Mouse (Mus musculus): ENCODE data around the gene Fmnl2. TPM values are rescaled to one million over a fixed set of nuclear protein-coding genes. Genes with fewer than 3 reads are reported as not detected.

Fmnl2 gene
- total and polyA plus RNA-seq, 3 experiments: 1.2 to 6.3 (median 4.5) TPM

DNA sequence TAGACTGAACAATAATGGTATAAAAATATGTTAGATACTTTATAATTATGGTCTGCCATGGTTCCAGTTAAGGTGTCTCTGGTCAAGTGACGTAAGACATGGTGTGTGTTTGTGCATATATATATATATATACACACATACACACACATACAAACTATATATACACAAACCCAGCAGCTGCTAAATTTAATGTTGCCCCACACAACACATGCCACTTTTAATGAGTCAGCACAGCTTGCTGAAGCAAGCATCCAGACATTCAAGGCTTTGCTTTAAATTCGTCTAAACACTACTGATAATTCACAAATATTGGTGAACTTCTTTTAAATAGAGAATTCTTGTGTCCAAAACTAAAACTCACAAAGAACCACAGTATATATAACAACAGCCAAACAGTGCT lies 121.1 kb downstream of the Fmnl2 start:
- no peaks in the 10 kb centered on the region for H3K27me3 ChIP-seq (ENCODE audit: control insufficient read depth, insufficient read depth, low read length)
- H3K4me3 ChIP-seq: no peak overlapping the region
- peaks cover 5% of the 10 kb centered on the region for H3K4me1 ChIP-seq (ENCODE audit: control insufficient read depth, insufficient read depth, low read length)
- WGBS: 78% methylated on average over 2 of the region's 2 CpGs
- no peaks in the 10 kb centered on the region for H3K36me3 ChIP-seq (ENCODE audit: control insufficient read depth, insufficient read depth, low read length)
- H3K79me2 ChIP-seq (replicated peaks; ENCODE audit: control insufficient read depth, insufficient read depth, low read length): peaks cover 2% of the 10 kb centered on the region
- intact Hi-C loops (cut with DNase I): no loop called here
- TF ChIP-seq CTCF (IDR thresholded peaks at IDR 0.05): no peak
- TF ChIP-seq POLR2A (IDR thresholded peaks at IDR 0.05; ENCODE audit: insufficient read depth, low read depth, low read length): no peak
- no peak overlapping the region for H3K9ac ChIP-seq (ENCODE audit: low read depth, low read length)
- DNase-seq: no peak
- no peak overlapping the region for H3K27ac ChIP-seq

DNA sequence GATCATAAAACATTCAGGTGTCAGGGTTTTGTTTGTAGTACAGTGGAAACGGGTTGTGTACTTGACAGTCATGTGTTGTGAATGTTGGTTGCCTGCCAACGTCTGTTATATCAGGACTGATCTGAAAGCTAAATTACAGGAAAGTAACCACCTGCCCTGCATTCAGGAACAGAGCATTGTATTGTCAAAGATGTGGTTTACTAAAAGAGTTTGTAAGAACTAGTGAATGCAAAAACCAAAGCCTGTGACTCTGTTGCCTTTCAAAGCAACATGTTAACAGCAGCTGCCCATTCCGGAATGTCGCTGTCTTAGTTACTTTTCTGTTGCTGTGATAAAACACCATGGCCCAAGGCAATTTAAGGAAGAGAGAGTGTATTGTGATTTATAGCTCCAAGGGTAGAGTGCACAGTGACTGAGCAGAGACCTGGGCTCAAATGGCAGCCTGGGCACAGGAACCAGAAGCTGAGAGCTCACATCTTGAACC lies 121.7 kb downstream of the Fmnl2 start:
- Histone ChIP-seq H3K4me1 (ENCODE audit: control insufficient read depth, insufficient read depth, low read length) (peaks cover 5% of the 10 kb centered on the region), H3K79me2 (replicated peaks; ENCODE audit: control insufficient read depth, insufficient read depth, low read length) (peaks cover 2% of the 10 kb centered on the region), H3K36me3 (ENCODE audit: control insufficient read depth, insufficient read depth, low read length) (no peaks in the 10 kb centered on the region), H3K27ac (peak overlapping the region; percentile 26; the same call in 1 of the 2 replicates), H3K27me3 (ENCODE audit: control insufficient read depth, insufficient read depth, low read length) (no peaks in the 10 kb centered on the region), H3K4me3 (no peak overlapping the region), H3K9ac (ENCODE audit: low read depth, low read length) (no peak overlapping the region)
- TF ChIP-seq POLR2A (IDR thresholded peaks at IDR 0.05; ENCODE audit: insufficient read depth, low read depth, low read length): no peak
- TF ChIP-seq CTCF (IDR thresholded peaks at IDR 0.05): no peak
- no peak for TF ChIP-seq EP300 (IDR thresholded peaks at IDR 0.05; ENCODE audit: insufficient read depth, low read depth, low read length)
- WGBS: 38% methylated on average over 4 of the region's 4 CpGs
- intact Hi-C loops (cut with DNase I): no loop called here
- no peak for DNase-seq

DNA sequence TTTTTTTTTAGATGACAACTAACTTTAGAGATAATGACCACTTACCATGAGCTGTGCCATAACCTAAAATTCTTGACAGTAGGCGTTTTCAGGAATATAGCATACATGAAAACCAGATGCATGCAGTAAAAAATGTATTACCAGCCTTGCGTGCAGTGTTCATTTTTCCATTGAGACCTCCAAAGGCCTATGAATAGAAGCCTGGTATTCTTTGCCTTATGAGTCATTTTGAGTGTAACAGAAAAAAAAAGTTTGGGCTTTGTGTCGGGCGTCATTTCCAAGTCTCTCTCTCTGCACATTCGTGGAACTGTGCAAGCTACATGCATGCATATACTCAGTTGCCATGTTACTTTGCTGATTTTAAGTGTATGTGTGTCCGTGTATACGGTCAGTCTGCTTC lies 123.5 kb downstream of the Fmnl2 start:
- Histone ChIP-seq H3K79me2 (replicated peaks; ENCODE audit: control insufficient read depth, insufficient read depth, low read length) (no peaks in the 10 kb centered on the region), H3K9ac (ENCODE audit: low read depth, low read length) (no peak overlapping the region), H3K4me1 (ENCODE audit: control insufficient read depth, insufficient read depth, low read length) (peaks cover 14% of the 10 kb centered on the region), H3K27me3 (ENCODE audit: control insufficient read depth, insufficient read depth, low read length) (no peaks in the 10 kb centered on the region), H3K4me3 (no peak overlapping the region), H3K27ac (no peak overlapping the region; the same call in 1 of the 2 replicates), H3K36me3 (ENCODE audit: control insufficient read depth, insufficient read depth, low read length) (no peaks in the 10 kb centered on the region)
- no peak for DNase-seq
- 77% methylated on average over 7 of the region's 7 CpGs for WGBS
- TF ChIP-seq EP300 (IDR thresholded peaks at IDR 0.05; ENCODE audit: insufficient read depth, low read depth, low read length) (no peak), POLR2A (IDR thresholded peaks at IDR 0.05; ENCODE audit: insufficient read depth, low read depth, low read length) (no peak), CTCF (IDR thresholded peaks at IDR 0.05) (no peak)
- intact Hi-C loops (cut with DNase I): no loop called here

DNA sequence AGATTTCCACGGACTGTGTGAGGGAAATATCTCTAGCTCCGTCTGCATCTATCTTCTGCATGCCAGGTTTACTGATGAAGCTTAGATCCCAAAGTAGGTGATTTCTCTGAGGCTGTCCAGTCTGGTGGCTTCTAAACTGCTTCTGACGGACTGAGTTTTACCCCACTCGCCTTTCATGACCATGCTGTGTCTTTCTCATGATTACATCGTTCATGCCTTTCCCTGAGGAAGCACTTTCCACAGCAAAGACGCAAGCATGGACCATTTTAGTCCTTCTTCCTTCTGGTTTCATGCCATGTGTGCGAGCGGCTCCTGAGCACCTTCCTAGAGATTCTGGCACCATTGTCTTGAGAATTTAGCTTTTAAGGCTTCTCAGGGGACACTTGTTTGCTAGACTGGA lies 123.9 kb downstream of the Fmnl2 start:
- no peaks in the 10 kb centered on the region for H3K36me3 ChIP-seq (ENCODE audit: control insufficient read depth, insufficient read depth, low read length)
- H3K79me2 ChIP-seq (replicated peaks; ENCODE audit: control insufficient read depth, insufficient read depth, low read length): no peaks in the 10 kb centered on the region
- peaks cover 14% of the 10 kb centered on the region for H3K4me1 ChIP-seq (ENCODE audit: control insufficient read depth, insufficient read depth, low read length)
- H3K4me3 ChIP-seq: no peak overlapping the region
- no peak overlapping the region for H3K9ac ChIP-seq (ENCODE audit: low read depth, low read length)
- intact Hi-C loops (cut with DNase I): no loop called here
- TF ChIP-seq POLR2A (IDR thresholded peaks at IDR 0.05; ENCODE audit: insufficient read depth, low read depth, low read length) (no peak), CTCF (IDR thresholded peaks at IDR 0.05) (no peak), EP300 (IDR thresholded peaks at IDR 0.05; ENCODE audit: insufficient read depth, low read depth, low read length) (no peak)
- H3K27me3 ChIP-seq (ENCODE audit: control insufficient read depth, insufficient read depth, low read length): no peaks in the 10 kb centered on the region
- no peak for DNase-seq
- no peak overlapping the region for H3K27ac ChIP-seq
- 84% methylated on average over 8 of the region's 8 CpGs for WGBS

DNA sequence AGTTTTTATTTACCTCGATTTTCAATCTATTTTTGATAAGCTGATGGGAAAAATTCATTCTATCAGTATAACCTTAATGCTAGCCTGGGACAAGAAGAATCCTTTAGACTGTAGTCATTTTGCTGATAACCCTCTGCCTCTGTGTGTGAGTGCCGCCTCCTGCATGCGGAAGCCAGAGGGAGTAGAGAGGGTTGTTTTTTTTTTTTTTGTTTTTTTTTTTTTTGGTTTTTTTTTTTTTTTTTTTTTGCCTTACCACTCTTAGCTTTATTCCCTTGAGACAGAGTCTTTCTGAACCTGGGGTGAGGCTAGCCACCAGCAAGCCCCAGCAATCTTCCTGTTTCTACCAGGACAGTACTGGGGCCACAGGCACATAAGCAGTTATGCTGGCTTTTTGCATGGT lies 124.8 kb downstream of the Fmnl2 start:
- H3K79me2 ChIP-seq (replicated peaks; ENCODE audit: control insufficient read depth, insufficient read depth, low read length): no peaks in the 10 kb centered on the region
- H3K9ac ChIP-seq (ENCODE audit: low read depth, low read length): no peak overlapping the region
- intact Hi-C loops (cut with DNase I): no loop called here
- H3K27me3 ChIP-seq (ENCODE audit: control insufficient read depth, insufficient read depth, low read length): no peaks in the 10 kb centered on the region
- TF ChIP-seq POLR2A (IDR thresholded peaks at IDR 0.05; ENCODE audit: insufficient read depth, low read depth, low read length): no peak
- TF ChIP-seq CTCF (IDR thresholded peaks at IDR 0.05): no peak
- no peak for TF ChIP-seq EP300 (IDR thresholded peaks at IDR 0.05; ENCODE audit: insufficient read depth, low read depth, low read length)
- no peak overlapping the region for H3K4me3 ChIP-seq
- H3K4me1 ChIP-seq (ENCODE audit: control insufficient read depth, insufficient read depth, low read length): peaks cover 14% of the 10 kb centered on the region
- no peak for DNase-seq
- H3K36me3 ChIP-seq (ENCODE audit: control insufficient read depth, insufficient read depth, low read length): no peaks in the 10 kb centered on the region
- WGBS: 87% methylated on average over 3 of the region's 3 CpGs
- no peak overlapping the region for H3K27ac ChIP-seq

DNA sequence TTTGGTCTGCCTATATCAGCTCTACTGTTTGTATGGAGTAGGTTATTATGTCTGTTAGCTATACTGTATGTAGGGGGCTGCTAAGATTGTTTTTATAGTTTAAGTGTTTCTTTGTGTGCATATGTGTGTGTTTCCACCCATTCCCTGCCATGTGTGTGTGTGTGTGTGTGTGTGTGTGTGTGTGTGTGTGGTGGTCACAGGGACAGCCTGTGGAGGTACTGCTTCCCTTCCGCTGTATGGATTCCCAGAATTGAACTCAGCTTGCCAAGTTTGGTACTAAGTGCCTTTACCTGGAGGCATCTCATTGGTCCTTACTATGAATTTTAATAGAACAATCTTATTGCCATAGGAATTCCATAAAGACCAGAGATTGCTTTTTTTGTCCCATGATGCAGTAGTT lies 126.9 kb downstream of the Fmnl2 start:
- no peaks in the 10 kb centered on the region for H3K27me3 ChIP-seq (ENCODE audit: control insufficient read depth, insufficient read depth, low read length)
- H3K9ac ChIP-seq (ENCODE audit: low read depth, low read length): no peak overlapping the region
- H3K36me3 ChIP-seq (ENCODE audit: control insufficient read depth, insufficient read depth, low read length): no peaks in the 10 kb centered on the region
- DNase-seq: no peak
- peaks cover 13% of the 10 kb centered on the region for H3K4me1 ChIP-seq (ENCODE audit: control insufficient read depth, insufficient read depth, low read length)
- 59% methylated on average over 1 of the region's 1 CpGs for WGBS
- no peak overlapping the region; the same call in 1 of the 2 replicates for H3K27ac ChIP-seq
- intact Hi-C loops (cut with DNase I): no loop called here
- TF ChIP-seq EP300 (IDR thresholded peaks at IDR 0.05; ENCODE audit: insufficient read depth, low read depth, low read length) (no peak), CTCF (IDR thresholded peaks at IDR 0.05) (no peak), POLR2A (IDR thresholded peaks at IDR 0.05; ENCODE audit: insufficient read depth, low read depth, low read length) (no peak)
- no peak overlapping the region for H3K4me3 ChIP-seq
- H3K79me2 ChIP-seq (replicated peaks; ENCODE audit: control insufficient read depth, insufficient read depth, low read length): no peaks in the 10 kb centered on the region

All from heart, adult 2 months (tissue).